Mouse (Mus musculus): ENCODE data around the gene B3galnt2. TPM values are rescaled to one million over a fixed set of nuclear protein-coding genes. Genes with fewer than 3 reads are reported as not detected.
"Not testable (repeated sequence)": the region's sequence is repeated elsewhere in the genome, so short reads cannot be mapped to it uniquely, and the experiment has no call there.

B3galnt2 gene
- polyA plus RNA-seq, 1 experiment from 2014 or later: 33.3 TPM

DNA sequence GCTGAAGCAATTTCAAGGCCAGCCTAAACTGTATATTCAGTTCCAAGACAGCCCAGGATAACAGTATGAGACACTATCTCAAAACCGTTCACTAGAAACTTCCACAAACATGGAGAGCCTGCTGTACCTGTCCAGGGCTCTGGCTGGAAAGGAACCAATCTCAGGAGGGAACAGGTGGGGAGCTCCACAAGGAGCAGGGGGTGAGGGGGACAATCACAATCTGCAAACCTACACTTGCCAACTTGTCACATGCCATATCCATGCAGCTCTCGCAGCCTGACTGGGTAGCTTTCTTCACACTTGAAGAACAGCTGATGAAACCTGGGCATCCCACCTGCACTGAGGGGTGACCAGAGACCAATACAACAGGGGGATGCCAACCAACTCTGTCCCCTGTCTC is 59.7 kb downstream of the B3galnt2 start:
- ATAC-seq (ENCODE audit: low FRiP score): no peak
- Histone ChIP-seq H3K4me3 (no peak overlapping the region), H3K36me3 (peaks cover 47% of the 10 kb centered on the region), H3K4me1 (no peaks in the 10 kb centered on the region), H3K9ac (no peak overlapping the region), H3K9me3 (replicated peaks) (no peaks in the 10 kb centered on the region), H3K27me3 (no peaks in the 10 kb centered on the region), H3K4me2 (replicated peaks) (no peak overlapping the region), H3K27ac (no peak overlapping the region)
- 92% methylated on average over 2 of the region's 2 CpGs for WGBS

DNA sequence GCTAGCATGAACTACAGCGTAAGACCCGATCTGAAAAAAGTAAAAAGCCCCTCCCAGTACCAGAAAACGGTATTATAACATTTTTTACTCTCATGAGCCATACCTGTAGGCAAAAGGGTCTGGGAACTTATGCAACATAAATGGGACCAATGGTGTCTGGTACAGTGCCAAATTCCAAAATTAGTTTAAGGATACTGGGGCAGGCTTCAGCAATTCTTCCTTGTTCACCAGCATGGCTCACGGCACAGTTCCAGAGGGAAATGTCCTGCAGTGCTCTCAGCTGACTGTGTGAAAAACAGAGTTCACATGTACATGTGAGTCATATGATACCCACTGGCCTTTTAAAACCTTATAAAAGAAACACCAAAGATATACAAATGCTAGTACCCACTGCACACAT is 60.3 kb downstream of the B3galnt2 start:
- no peak for ATAC-seq (ENCODE audit: low FRiP score)
- Histone ChIP-seq H3K4me1 (no peaks in the 10 kb centered on the region), H3K9ac (no peak overlapping the region), H3K36me3 (peaks cover 48% of the 10 kb centered on the region), H3K27me3 (no peaks in the 10 kb centered on the region), H3K27ac (no peak overlapping the region), H3K9me3 (replicated peaks) (no peaks in the 10 kb centered on the region), H3K4me2 (replicated peaks) (no peak overlapping the region), H3K4me3 (no peak overlapping the region)
- 90% methylated on average over 4 of the region's 4 CpGs for WGBS

DNA sequence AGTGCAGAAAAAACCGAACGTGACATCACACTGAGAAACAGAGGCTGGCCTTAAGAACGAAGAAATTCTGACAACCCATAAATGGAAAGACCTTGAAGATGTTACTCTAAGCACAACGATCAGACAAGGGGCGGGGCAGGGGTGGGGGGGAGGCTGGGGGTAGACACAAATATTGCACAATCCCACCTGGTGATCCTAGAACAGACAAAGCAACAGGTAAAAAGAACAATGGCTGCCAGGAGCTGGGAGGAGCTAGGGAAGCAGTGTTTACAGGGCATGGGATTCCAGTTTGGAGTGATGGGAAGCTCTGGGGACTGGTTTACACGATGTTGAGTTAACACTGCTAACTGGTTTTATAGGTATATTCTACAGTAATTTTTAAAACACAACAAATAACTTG is 61.3 kb downstream of the B3galnt2 start:
- WGBS: 96% methylated on average over 6 of the region's 6 CpGs
- Histone ChIP-seq H3K36me3 (peaks cover 51% of the 10 kb centered on the region), H3K27ac (no peak overlapping the region), H3K4me1 (no peaks in the 10 kb centered on the region), H3K9me3 (replicated peaks) (no peaks in the 10 kb centered on the region), H3K27me3 (no peaks in the 10 kb centered on the region), H3K9ac (no peak overlapping the region), H3K4me2 (replicated peaks) (no peak overlapping the region), H3K4me3 (no peak overlapping the region)
- no peak for ATAC-seq (ENCODE audit: low FRiP score)

DNA sequence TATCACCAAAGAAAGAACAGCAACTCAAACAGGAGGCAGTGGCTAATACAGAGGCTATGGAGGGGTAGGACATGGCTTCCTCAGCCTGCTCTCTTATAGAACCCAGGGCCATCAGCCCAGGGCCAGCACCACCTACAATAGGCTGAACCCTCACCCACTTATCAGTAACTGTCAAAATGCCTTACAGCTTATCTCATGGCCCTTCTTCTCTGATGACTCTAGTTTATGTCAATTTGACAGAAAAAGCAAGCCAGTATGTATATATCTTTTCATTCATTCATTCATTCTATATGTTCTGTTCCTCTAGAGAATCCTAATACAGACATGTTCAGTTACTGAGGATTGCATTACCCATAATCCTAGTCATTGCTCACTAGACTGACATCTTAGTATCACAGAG is 64.0 kb downstream of the B3galnt2 start:
- Histone ChIP-seq H3K27ac (no peak overlapping the region), H3K4me2 (replicated peaks) (no peak overlapping the region), H3K4me3 (no peak overlapping the region), H3K36me3 (peaks cover 35% of the 10 kb centered on the region), H3K4me1 (no peaks in the 10 kb centered on the region), H3K9ac (no peak overlapping the region), H3K9me3 (replicated peaks) (no peaks in the 10 kb centered on the region), H3K27me3 (no peaks in the 10 kb centered on the region)
- ATAC-seq (ENCODE audit: low FRiP score): no peak

DNA sequence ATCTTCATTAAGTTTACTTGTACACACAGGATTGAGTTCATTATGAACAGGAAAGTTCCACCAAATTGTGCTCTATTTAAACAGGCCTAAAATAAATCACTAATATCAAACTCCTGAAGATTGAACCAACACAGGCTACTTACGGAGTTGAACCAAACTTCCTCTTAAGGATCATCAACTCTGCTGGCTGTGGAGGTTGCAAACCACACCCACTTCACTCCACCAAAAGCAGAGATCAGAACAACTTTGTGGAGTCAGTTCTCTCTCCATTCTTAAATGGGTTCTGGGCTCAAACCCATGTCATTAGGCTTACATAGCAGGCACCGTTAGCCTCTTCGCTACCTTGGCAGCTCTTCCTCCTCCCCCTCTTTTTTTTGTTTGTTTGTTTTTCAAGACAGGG is 64.6 kb downstream of the B3galnt2 start:
- 96% methylated on average over 3 of the region's 3 CpGs for WGBS
- H3K27me3 ChIP-seq: no peaks in the 10 kb centered on the region
- ATAC-seq (ENCODE audit: low FRiP score): no peak
- H3K36me3 ChIP-seq: peaks cover 35% of the 10 kb centered on the region
- no peak overlapping the region for H3K27ac ChIP-seq
- no peaks in the 10 kb centered on the region for H3K9me3 ChIP-seq (replicated peaks)
- no peak overlapping the region for H3K4me2 ChIP-seq (replicated peaks)
- H3K4me1 ChIP-seq: no peaks in the 10 kb centered on the region
- H3K4me3 ChIP-seq: no peak overlapping the region
- no peak overlapping the region for H3K9ac ChIP-seq

- WGBS: 76% methylated on average over 11 of the region's 12 CpGs
- not testable (repeated sequence) for H3K4me2 ChIP-seq (replicated peaks); H3K9me3 ChIP-seq (replicated peaks); H3K4me1 ChIP-seq; H3K27me3 ChIP-seq; ATAC-seq (ENCODE audit: low FRiP score); H3K4me3 ChIP-seq; H3K27ac ChIP-seq; H3K9ac ChIP-seq
- peaks cover 29% of the 10 kb centered on the region for H3K36me3 ChIP-seq
These were observed 67.1 kb downstream of the B3galnt2 start for GRCm38 (mm10) chr13:14021417-14021816.

GRCm38 (mm10) chr13:14025554-14025953 is 71.3 kb downstream of the B3galnt2 start:
- no peaks in the 10 kb centered on the region for H3K4me1 ChIP-seq
- no peak overlapping the region for H3K4me2 ChIP-seq (replicated peaks)
- no peak overlapping the region for H3K4me3 ChIP-seq
- H3K27me3 ChIP-seq: no peaks in the 10 kb centered on the region
- no peak overlapping the region for H3K9ac ChIP-seq
- ATAC-seq (ENCODE audit: low FRiP score): no peak
- H3K36me3 ChIP-seq: peaks cover 24% of the 10 kb centered on the region
- 91% methylated on average over 6 of the region's 6 CpGs for WGBS
- no peaks in the 10 kb centered on the region for H3K9me3 ChIP-seq (replicated peaks)
- H3K27ac ChIP-seq: no peak overlapping the region

GRCm38 (mm10) chr13:14026154-14026820 is 72.0 kb downstream of the B3galnt2 start:
- no peaks in the 10 kb centered on the region for H3K9me3 ChIP-seq (replicated peaks)
- peaks cover 24% of the 10 kb centered on the region for H3K36me3 ChIP-seq
- H3K9ac ChIP-seq: no peak overlapping the region
- H3K4me3 ChIP-seq: no peak overlapping the region
- H3K27me3 ChIP-seq: no peaks in the 10 kb centered on the region
- no peak overlapping the region for H3K27ac ChIP-seq
- no peak overlapping the region for H3K4me2 ChIP-seq (replicated peaks)
- H3K4me1 ChIP-seq: no peaks in the 10 kb centered on the region
- WGBS: 95% methylated on average over 6 of the region's 6 CpGs
- ATAC-seq (ENCODE audit: low FRiP score): no peak

- 91% methylated on average over 5 of the region's 5 CpGs for WGBS
- ATAC-seq (ENCODE audit: low FRiP score): no peak
- H3K4me3 ChIP-seq: no peak overlapping the region
- H3K4me2 ChIP-seq (replicated peaks): no peak overlapping the region
- peaks cover 3% of the 10 kb centered on the region; the same call in 1 of the 2 replicates for H3K36me3 ChIP-seq
- H3K9ac ChIP-seq: no peak overlapping the region
- no peaks in the 10 kb centered on the region for H3K27me3 ChIP-seq
- no peaks in the 10 kb centered on the region for H3K9me3 ChIP-seq (replicated peaks)
- peaks cover 2% of the 10 kb centered on the region; the same call in 1 of the 2 replicates for H3K4me1 ChIP-seq
- no peak overlapping the region for H3K27ac ChIP-seq
These were observed 79.2 kb downstream of the B3galnt2 start for GRCm38 (mm10) chr13:14033309-14034072.

- Histone ChIP-seq H3K36me3 (peaks cover under 1% of the 10 kb centered on the region; the same call in 1 of the 2 replicates), H3K9me3 (replicated peaks) (no peaks in the 10 kb centered on the region), H3K4me3 (no peak overlapping the region), H3K27me3 (no peaks in the 10 kb centered on the region), H3K4me1 (peaks cover 6% of the 10 kb centered on the region), H3K4me2 (replicated peaks) (no peak overlapping the region), H3K9ac (no peak overlapping the region), H3K27ac (no peak overlapping the region)
- no peak for ATAC-seq (ENCODE audit: low FRiP score)
These were observed 79.7 kb downstream of the B3galnt2 start for GRCm38 (mm10) chr13:14034073-14034348.

GRCm38 (mm10) chr13:14035352-14035751 is 81.1 kb downstream of the B3galnt2 start:
- H3K4me1 ChIP-seq: peaks cover 11% of the 10 kb centered on the region
- H3K27me3 ChIP-seq; ATAC-seq (ENCODE audit: low FRiP score); H3K9ac ChIP-seq; H3K27ac ChIP-seq; H3K36me3 ChIP-seq; H3K4me3 ChIP-seq; H3K4me2 ChIP-seq (replicated peaks); H3K9me3 ChIP-seq (replicated peaks): not testable (repeated sequence)
- 92% methylated on average over 3 of the region's 3 CpGs for WGBS

- WGBS: 95% methylated on average over 11 of the region's 11 CpGs
- no peak for ATAC-seq (ENCODE audit: low FRiP score)
- Histone ChIP-seq H3K4me3 (no peak overlapping the region), H3K4me1 (peaks cover 12% of the 10 kb centered on the region), H3K36me3 (no peaks in the 10 kb centered on the region; the same call in 1 of the 2 replicates), H3K9ac (no peak overlapping the region), H3K27ac (no peak overlapping the region), H3K27me3 (no peaks in the 10 kb centered on the region), H3K4me2 (replicated peaks) (no peak overlapping the region), H3K9me3 (replicated peaks) (no peaks in the 10 kb centered on the region)
These were observed 81.8 kb downstream of the B3galnt2 start for GRCm38 (mm10) chr13:14035875-14036630.

All from hindbrain, embryonic 12.5 days (tissue).